Mouse (Mus musculus) 416B (cell line): Measurements from ENCODE around the gene Bbof1.

Experiments
- DNase-seq: peaks from one replicate; pipeline ENCODE4 v3.0.0; 2011; ENCODE audit warnings: low read depth

Gene Bbof1

DNA sequence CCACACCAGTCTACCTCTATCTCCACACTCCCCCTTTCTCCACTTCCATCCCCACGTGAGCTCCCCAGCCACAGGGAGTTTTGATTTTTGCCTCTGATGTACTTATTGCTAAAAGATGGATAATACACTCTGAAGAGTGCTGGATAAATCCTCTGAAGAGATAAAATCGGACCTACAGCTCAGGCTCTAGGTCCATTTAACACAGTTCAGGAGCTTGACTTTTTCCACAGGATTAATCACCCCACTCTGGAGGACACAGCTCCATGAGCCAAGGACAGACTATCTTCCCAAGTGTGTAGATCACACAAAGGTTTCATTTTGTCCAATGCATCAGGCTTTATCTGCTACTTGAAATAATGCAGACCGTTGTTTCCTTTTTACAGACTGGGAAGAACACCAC, 8.8 kb upstream of the Bbof1 start:
- no peak for DNase-seq

DNA sequence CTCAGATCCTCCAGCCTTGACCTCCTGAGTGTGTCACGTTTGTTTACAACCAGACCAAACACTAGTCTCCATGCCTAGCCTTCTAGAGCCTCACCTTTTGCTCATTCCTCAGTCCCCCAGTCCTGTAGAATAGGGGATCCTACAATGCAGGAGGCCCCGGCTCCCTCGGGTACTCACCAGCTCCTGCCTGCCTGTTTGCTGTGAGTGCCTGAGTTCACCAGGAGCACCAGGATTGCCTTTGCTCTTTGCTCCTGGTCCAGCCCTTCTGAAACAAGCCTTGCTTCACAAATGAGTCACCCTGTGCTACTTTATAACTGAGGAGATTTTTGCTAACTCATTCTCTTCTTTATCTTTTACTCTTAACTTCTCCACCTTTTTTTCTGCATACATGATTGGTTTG, 8.2 kb upstream of the Bbof1 start:
- DNase-seq, result peak; percentile 74

DNA sequence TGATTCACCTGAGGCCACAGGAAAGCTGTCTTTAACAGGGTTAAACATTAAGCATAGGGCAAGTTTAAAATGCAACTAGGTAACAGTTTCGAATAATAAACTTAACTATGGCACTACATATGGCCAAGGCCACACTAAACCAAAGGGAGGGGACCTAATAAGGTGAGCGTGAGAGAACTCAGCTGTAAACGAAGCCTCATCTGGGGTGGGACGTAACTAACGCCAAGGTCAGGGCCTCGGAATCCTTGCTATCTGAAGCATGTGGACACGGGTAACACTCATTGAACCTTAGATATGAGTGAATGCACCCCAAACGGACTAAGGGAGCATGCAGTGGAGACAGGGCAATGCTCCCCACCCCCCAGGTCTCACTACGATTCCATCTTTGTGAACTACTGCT, 5.9 kb upstream of the Bbof1 start:
- DNase-seq, result no peak

DNA sequence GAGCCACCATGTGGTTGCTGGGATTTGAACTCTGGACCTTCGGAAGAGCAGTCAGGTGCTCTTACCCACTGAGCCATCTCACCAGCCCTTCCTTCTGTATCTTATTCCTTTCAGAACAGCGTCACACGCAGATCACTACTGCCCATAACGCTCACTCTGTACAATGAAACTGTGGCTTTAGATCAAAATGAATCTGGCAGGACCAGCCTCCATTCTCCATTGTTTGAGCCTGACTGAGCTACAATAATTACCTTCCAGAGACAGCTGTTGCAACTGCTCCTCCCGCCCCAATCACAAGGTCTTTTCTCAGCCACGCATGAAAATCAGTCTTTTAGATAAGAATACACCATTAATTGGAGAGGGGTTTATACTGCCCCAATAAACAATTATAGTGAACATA, 4.3 kb upstream of the Bbof1 start:
- DNase-seq, result no peak

DNA sequence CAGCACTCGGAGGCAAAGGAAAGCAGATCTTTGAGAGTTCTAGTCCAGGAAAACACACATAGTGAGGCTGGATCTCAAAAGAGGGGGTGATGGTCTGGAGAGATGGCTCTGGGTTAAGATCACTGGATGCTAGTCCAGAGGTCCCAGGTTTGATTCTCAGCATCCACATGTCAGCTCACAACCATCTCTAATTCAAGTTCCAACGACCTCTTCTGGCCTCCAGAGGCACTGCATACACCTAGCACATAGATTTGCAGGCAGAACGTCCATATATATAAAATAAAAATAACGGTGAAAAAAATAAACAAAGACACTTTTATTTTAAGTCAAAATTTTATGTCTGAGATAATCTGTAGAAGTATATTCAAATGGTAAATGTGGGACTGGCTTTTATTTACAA, 1.6 kb upstream of the Bbof1 start:
- DNase-seq, result peak; percentile 37

DNA sequence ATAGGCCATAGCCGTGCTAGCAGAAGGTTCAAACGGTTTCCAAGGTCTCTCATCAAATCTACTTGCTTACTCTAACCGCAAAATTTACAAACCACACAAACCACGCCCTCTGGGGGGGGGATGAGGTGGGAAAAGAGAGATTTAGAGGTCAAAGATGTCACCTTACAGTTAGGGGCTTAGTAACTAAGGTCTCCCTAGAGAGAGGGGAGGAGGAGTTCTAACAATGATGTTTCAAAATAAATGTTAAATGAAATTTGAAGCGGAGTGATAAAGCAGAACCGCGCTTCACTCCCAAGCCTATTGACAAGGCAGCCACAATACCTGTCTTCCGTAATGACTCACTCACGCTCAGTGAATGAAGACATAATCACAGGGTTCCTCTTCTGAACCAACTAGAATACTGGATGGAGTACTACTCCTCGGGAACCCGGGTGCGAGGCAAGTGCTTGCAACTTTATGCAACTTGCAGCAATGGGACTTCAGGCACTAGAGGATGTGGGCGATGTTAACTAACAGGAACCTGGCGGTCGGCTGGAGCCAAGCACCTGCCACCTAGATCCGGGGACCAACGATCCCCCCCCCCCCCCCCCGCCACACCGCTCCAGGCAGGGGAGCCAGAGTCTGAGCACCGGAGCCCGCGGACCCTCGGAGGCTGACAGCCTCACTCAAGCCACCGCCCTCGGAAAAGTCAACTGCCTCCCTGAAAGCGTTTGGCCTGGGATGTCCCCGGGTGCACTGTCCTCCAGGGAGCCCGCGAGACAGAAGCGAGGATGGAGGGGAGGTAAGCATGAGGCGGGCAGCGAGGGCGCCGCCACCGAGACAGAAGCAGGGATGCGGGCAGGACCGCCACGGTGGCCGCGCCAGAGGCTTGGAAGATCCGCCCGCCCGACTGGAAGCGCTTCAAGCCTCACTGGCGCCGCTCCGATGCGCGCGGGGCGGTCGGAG, 725 bp upstream of the Bbof1 start:
- peak; percentile 84 for DNase-seq

DNA sequence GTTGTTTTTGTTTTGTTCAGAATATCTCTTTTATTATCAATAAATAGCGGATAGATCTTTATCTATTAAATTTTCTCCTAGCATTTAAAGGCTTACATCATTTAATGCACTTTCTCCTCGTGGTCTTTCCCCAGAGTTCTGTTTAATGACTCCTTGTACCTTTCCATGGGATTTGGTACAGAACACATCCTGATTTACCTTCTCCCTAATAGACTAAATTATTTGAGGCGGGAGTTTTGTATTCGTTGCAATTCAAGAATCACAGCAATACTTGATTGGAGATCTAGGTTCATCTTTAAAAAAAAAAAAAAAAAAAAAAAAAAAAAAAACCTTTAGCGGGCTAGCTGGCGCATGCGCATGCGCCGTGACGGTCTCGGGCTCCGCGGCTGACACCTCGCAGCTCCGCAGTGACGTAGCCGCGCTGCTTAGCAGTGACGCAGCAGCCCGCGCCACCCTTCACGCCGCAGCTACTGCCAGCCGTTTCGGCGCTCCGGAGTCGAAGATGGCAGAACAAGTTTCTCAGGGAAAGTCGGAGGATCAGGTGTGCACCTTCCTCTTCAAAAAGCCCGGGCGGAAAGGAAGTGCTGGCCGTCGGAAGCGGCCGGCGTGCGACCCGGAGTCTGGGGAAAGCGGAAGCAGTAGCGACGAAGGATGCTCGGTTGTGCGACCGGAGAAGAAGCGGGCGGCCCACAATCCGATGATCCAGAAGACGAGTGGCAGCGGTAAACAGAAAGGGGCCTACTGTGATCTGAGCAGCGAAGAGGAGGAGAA, 8.1 kb downstream of the Bbof1 start, which contains the start of gene Rnf113a2:
Gene Rnf113a2, plus strand, starts transcription at position 363 of the 771 bp plus-strand sequence.
- DNase-seq, result peak; percentile 92

DNA sequence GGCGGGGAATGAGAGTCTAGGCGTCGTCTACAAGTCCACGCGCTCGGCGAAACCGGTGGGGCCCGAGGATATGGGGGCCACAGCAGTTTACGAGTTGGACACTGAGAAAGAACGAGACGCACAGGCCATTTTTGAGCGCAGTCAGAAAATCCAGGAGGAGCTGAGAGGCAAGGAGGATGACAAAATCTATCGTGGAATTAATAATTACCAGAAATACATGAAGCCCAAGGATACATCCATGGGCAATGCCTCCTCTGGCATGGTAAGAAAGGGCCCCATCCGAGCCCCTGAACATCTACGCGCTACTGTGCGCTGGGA, 8.7 kb downstream of the Bbof1 start:
- DNase-seq, result no peak

DNA sequence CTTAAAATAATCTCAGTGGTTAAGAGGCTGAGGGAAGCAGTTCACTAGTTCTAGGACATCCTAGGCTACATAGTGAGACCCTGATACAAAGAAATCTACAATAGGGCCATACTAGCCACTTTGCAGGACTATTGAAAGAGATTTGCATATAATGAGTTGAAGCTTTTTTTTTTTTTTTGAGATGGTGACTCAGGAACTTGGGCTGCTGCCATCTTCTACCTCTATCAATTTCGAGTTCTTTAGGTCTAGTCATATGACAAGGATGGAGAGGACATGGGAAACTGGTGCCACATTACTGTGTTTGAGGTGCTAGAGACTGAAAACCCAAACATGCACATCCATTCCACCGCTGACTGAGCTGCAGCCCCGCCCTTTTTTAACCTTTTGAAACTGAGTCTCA, 15.1 kb downstream of the Bbof1 start:
- DNase-seq, result no peak

DNA sequence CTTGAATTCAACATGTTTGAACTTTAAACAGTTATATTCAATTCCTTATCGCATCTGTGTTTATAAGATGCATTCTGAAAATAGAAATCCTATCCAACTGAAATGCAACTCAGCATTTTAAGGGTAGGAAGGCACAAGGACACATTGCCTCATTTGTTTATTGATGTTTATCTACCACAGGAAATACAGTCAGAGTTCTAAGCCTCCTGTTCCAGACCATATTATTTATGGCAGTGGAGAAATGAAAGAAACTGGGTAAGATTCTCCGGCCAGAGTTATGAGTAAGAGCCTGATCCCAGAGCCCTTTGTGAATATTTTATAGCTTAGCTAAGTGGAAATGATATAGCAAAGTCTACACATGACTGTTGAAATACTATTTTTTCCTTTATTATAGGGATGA, 21.0 kb downstream of the Bbof1 start:
- DNase-seq, result no peak

DNA sequence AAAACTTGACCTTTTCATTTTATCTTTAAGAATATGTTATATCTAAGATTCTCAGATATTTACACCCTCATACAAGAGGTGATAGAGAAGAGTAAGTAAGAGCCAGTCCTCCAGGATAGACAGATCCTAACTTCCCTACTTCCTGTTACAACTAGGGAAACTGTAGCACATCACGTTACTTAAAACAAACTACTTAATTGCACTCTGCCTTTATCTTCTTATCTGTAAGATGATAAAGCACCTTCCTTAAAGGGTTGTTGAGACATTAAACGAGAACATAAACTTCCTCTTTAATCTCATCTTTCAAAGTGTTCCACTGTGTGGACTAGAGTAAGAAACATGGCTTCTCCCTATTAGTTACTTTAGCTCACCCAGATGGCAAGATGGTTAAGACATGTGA, 29.8 kb downstream of the Bbof1 start:
- DNase-seq, result no peak

DNA sequence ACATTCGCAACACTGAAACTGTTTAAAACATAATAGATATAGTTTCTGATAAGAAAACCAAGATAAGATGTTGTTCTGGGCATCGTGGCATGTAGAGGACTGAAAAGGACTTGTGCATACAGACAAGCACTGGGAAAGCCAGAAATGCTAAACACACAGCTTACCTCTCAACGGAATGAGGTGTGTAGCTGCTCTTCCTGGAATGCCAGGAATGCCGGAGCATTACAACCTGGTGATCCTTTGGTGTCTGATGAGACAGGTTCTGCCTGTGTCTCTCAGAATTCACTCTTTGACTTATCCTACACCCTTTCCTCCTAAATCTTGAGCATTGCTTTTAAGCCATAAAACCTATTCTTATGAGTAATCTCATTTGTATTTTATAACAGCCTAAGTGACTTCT, 33.7 kb downstream of the Bbof1 start:
- DNase-seq, result no peak

DNA sequence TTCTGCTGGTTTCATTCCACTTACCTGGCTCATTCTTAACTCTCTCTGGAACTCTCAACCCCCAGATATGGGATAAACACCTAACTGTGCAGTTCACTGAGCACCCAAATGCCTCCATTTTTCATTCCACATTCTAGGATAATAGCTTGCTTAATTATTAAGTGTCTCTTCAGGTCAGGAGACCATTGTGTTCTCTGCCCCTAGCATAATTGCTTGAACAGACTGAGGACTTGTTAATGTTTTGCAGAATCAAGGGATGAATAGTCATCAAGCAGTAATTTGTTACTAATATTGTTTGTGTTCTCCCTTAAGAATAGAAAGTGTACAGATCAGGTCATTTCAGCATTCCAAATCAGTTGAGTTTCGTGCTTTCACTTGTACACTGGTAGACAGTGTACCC, 38.5 kb downstream of the Bbof1 start:
- DNase-seq, result no peak

DNA sequence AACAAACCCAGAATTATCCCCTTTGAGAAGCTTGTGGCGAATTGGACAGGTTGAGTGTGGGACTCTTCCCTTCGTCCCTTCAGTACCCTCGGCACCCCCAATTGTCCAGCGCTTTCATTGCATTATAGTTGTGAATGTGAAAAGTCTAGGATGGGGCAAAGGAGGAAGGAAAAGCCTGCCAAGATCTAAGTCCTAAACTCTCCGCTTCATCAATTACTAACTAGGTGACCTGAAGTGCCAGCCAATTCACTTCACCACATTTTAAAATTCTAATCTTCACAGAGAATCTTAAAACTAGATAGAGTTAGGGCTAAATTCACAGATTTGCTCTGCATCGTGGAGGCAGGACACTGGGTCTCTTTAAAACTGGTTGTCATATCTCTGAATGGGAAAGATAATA, 39.3 kb downstream of the Bbof1 start:
- DNase-seq, result no peak

DNA sequence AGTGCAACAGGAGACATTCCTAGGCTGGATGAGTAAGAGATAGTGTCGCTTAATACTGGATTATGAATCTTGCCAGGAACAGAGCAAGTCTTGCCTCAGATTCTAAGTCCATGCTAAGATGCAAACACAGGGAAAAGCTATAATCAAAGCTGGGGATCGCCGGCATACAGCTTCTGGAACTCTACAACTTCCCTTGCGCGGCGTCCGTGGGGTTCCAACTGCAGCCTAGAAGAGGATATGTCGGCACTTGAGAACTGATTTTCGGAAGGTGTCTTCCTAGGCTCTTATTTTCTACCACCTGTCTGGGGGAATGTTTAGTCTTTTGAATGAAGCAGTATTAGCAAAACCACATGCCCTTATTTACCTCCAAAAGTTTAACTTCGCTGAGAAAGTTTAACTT, 41.0 kb downstream of the Bbof1 start:
- DNase-seq, result no peak

DNA sequence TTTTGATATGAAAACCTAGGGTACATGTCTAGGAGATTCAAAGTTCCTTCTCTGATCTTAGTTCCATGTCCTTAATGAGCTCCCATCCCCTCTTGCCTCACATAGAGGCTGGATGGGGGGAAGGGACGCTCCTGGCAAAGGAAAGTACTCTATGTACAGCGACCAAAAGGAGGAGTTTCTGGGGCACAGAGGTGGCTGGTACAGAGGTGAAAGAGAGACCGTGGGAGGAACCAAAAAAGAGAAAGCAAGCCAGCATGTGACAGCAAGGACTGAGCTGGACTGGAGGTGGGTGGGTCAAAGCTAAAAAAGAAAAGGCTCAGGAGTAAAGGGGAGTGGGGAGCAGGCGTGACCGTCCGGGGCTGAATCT, 41.5 kb downstream of the Bbof1 start:
- DNase-seq, result no peak

DNA sequence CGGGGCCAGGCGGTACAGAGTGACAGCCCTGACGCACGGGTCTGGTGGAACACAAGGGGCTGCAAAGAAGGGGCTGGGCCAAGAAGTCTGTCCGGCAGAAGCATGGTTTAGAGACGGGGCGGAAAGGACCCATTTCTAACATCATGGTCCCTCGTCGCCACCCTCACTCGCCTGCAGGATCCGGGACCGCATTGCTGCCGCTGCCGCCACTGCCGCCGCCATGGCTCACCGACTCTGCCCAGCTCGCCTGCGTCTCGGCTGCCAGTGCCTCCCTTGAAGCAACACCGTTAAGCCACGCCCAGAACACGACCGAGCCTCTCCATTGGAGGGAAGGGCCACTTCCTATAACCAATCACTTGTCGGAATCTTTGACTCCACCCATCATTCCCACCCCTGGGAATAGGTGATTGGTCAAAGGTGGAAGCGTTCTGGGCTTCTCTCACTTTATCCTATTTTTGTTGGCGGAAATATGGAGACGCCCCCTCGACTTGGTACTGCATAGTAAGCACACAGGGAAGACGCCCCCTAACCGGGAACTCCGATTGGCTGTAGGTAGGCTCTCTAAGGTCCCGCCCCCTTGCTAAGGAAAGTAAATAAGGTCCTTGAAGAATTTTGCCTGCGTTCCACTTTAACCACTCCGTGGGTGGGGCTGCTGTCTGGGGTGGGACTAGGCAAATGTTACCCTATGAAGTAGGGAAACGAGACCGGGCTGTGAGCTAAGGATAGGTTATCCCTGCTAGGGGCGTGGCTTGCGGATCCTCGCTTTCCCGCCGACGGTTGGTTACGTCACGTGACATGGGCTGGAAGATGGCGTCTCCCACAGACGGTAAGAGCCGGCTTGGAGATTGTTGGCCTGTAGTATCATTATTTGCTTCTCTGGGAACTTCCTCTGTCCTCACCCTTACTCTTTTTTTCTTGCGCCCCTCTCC, 42.1 kb downstream of the Bbof1 start, which contains the start of the genes Aldh6a1 and Lin52:
Gene Aldh6a1, minus strand, starts transcription at position 287 of the 929 bp plus-strand sequence.
Gene Lin52, plus strand, starts transcription at position 705 of the 929 bp plus-strand sequence.
- peak; percentile 100 for DNase-seq

DNA sequence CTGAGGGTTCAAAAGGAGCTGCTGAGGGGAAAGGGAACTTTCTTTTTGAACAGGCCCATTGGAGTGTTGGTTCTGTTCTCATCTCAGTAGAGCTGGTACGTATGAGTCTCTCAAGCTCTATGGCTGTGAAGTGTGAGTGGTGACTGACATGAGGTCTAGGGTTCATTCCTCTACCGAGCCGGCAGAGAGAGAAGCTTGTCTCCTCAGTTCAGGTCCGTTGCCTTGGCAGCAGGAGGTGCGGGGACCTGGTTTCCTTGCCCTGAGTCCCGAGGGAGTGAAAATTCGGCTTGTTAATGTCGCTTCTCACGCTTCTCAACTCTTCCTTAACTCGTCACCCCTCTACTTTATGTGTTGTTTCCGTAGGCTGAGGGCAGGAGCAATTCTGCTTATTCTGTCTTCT, 42.9 kb downstream of the Bbof1 start:
- peak; percentile 40 for DNase-seq

DNA sequence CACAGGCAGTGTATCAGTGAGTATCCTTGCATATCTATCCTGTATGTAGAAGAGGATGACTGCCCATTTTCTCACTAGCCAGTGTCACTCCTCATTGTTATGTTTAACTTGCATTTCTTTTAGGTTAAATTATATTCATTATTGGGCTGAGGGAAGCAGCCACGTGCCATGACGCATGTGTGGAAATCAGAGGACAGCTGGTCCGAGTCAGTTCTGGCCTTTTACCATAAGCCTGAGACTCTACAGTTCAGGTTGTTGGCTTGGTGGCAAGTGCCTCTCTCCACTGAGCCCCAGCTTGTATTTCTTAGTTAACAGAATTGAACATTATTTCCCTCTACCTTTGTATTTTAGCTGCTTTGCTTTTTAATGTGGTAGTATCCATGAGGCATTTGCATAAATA, 48.0 kb downstream of the Bbof1 start:
- DNase-seq, result no peak

DNA sequence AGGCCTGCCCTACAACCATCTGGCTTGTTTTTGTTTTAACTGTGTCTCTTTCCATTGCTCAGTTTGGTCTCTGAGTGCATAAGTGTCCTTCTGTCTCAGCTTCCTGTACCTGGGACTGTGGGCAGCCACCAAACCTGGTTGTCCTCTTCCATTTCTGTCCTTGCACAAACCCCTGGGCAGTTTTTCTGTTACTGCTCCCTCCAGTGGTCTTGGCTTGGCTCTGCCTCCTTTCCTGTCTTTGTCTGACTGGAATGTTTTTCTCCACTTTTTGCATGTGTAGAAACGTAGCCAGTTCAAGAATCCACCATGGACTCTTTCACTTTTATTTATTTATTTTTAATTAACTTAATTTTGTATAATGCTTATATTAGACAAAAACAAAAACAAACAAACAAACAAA, 51.0 kb downstream of the Bbof1 start:
- peak; percentile 42 for DNase-seq

DNA sequence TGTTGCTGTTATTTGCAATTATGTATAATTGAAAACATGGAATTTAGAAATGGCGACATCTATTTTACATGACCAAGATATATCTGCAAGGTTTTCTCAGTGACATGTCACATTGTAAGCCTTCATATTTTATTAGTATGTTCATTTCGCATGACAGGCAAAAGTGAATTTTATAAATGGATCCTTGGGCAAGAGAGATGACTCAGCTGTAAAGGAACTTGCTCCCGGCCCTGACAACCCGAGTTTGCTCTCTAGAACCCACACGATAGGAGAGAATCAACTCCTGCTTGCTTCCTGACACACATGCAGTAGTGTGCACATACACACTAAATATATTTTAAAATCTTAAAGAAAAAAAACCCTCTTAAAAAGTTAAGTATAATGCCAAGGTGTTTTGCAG, 52.5 kb downstream of the Bbof1 start:
- DNase-seq, result peak; percentile 17

DNA sequence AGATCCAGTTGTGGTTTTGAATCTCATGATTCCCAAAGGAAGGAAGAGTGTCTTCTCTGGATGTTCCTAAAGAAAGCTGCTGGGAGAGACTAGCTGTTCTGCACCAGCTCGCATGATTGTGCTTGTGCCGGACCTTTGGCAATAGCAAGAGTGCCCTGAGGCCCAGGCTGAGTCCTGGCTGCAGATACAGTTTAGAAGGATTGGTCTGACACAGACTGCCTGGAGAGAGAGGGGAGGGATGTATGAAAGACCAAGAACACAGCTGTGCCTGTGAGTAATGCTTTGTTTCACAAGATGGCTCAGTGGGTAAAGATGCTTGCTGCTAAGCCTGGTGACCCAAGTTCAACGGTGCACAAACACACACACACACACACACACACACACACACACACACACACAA, 54.0 kb downstream of the Bbof1 start:
- peak; percentile 14 for DNase-seq
